Mouse (Mus musculus) liver, embryonic 12.5 days (tissue): ENCODE results near the gene Gm20683. TPM values are rescaled to one million over a fixed set of nuclear protein-coding genes. Genes with fewer than 3 reads are reported as not detected.
A peak's percentile ranks its signal among the peaks of the same experiment; 100 is the strongest.

Source experiments
- ATAC-seq: fragments of 200-750 bp; cut with Nextera tagmentation; 2 replicates; pipeline ENCODE4 v1.8.0; 2017; ENCODE audit warnings: moderate number of reproducible peaks, mild to moderate bottlenecking, moderate library complexity
- H3K27ac ChIP-seq: fragments of 300-500 bp; sonication (generic); 2 replicates; pipeline ENCODE4 v1.5.1; 2016; ENCODE audit warnings: mild to moderate bottlenecking
- H3K27me3 ChIP-seq: fragments of 300-500 bp; sonication (generic); replicated peaks from 2 replicates; pipeline ENCODE4 v1.6.1; 2016; ENCODE audit warnings: mild to moderate bottlenecking, moderate library complexity
- H3K36me3 ChIP-seq: fragments of 300-500 bp; sonication (generic); 2 replicates; pipeline ENCODE4 v1.6.1; 2016; ENCODE audit warnings: mild to moderate bottlenecking, moderate library complexity
- H3K4me1 ChIP-seq: fragments of 300-500 bp; sonication (generic); 2 replicates; pipeline ENCODE4 v1.6.1; 2016
- H3K4me2 ChIP-seq: fragments of 300-500 bp; sonication (generic); 2 replicates; pipeline ENCODE4 v1.6.1; 2016; ENCODE audit warnings: mild to moderate bottlenecking, moderate library complexity
- H3K4me3 ChIP-seq: fragments of 300-500 bp; sonication (generic); 2 replicates; pipeline ENCODE4 v1.5.1; 2016; ENCODE audit warnings: mild to moderate bottlenecking, moderate library complexity
- H3K9ac ChIP-seq: fragments of 300-500 bp; sonication (generic); 2 replicates; pipeline ENCODE4 v1.6.1; 2016; ENCODE audit warnings: mild to moderate bottlenecking, moderate library complexity
- H3K9me3 ChIP-seq: fragments of 300-500 bp; sonication (generic); replicated peaks from 2 replicates; pipeline ENCODE4 v1.6.1; 2016; ENCODE audit warnings: mild to moderate bottlenecking, moderate library complexity
- WGBS: fragments of 180-500 bp; shearing (Covaris S2); methylation state at CpG from one replicate; pipeline ENCODE4 v1.1.7; 2016; ENCODE audit not compliant: insufficient replicate concordance; 5-methylcytosine and 5-hydroxymethylcytosine counted together
- polyA plus RNA-seq: library from polyadenylated mRNA; unstranded; fragments of >200 nt; fragmentation: Nextera tagmentation; extraction: Ambion mirVana; gene quantifications from 2 replicates; pipeline ENCODE4 v1.2.1, GENCODE M21; 2016

The Gm20683 gene
- polyA plus RNA-seq, 1 experiment from 2014 or later: 0.64 TPM

GRCm38 (mm10) chr17:25830806-25831431 is 10.6 kb downstream of the Gm20683 start:
- H3K36me3 ChIP-seq: peaks cover 67% of the 10 kb centered on the region
- 81% methylated on average over 14 of the region's 14 CpGs for WGBS

GRCm38 (mm10) chr17:25830200-25830753 is 11.3 kb downstream of the Gm20683 start:
- no peak overlapping the region; the same call in 1 of the 2 replicates for H3K27ac ChIP-seq
- no peak for ATAC-seq
- peak overlapping the region; percentile 92 for H3K9ac ChIP-seq
- peaks cover 77% of the 10 kb centered on the region for H3K4me1 ChIP-seq
- WGBS: 75% methylated on average over 4 of the region's 4 CpGs
- H3K27me3 ChIP-seq: no peaks in the 10 kb centered on the region
- H3K4me3 ChIP-seq: peak overlapping the region; percentile 70
- peaks cover 67% of the 10 kb centered on the region for H3K36me3 ChIP-seq
- peak overlapping the region; percentile 89 for H3K4me2 ChIP-seq
- H3K9me3 ChIP-seq: no peaks in the 10 kb centered on the region

More at GRCm38 (mm10) chr17:25830806-25831431, 10.6 kb downstream of the Gm20683 start:
- Histone ChIP-seq H3K27me3 (no peaks in the 10 kb centered on the region), H3K9me3 (no peaks in the 10 kb centered on the region), H3K9ac (peak overlapping the region; percentile 92), H3K4me3 (peak overlapping the region; percentile 84), H3K4me1 (peaks cover 77% of the 10 kb centered on the region), H3K27ac (peak overlapping the region; percentile 91; the same call in 1 of the 2 replicates), H3K4me2 (peak overlapping the region; percentile 89)
- no peak for ATAC-seq

GRCm38 (mm10) chr17:25829558-25830017 is 12.0 kb downstream of the Gm20683 start:
- WGBS: 32% methylated on average over 8 of the region's 8 CpGs
- peaks cover 61% of the 10 kb centered on the region for H3K36me3 ChIP-seq
- H3K27ac ChIP-seq: peak overlapping the region; percentile 83
- H3K27me3 ChIP-seq: no peaks in the 10 kb centered on the region
- peak overlapping the region; percentile 89 for H3K4me2 ChIP-seq
- H3K4me3 ChIP-seq: peak overlapping the region; percentile 70
- peak overlapping the region; percentile 79 for H3K9ac ChIP-seq
- H3K4me1 ChIP-seq: peaks cover 77% of the 10 kb centered on the region
- no peak for ATAC-seq
- H3K9me3 ChIP-seq: no peaks in the 10 kb centered on the region

- Histone ChIP-seq H3K9ac (peak within 1 kb of the TSS; percentile 79), H3K27me3 (no peaks in the 10 kb centered on the region), H3K36me3 (peaks cover 57% of the 10 kb centered on the region), H3K4me3 (peak within 1 kb of the TSS; percentile 70), H3K27ac (peak within 1 kb of the TSS; percentile 83), H3K9me3 (no peaks in the 10 kb centered on the region), H3K4me2 (peak within 1 kb of the TSS; percentile 89), H3K4me1 (peaks cover 77% of the 10 kb centered on the region)
- ATAC-seq: peak; percentile 31
- 2% methylated on average over 32 of the region's 32 CpGs for WGBS
Observed at GRCm38 (mm10) chr17:25828712-25829557, 12.6 kb downstream of the Gm20683 start, which contains the start of gene Jmjd8. Jmjd8 (plus strand) TSS chr17:25828867.

GRCm38 (mm10) chr17:25828223-25828594 is 13.4 kb downstream of the Gm20683 start:
- Histone ChIP-seq H3K4me3 (peak overlapping the region; percentile 70), H3K9ac (peak overlapping the region; percentile 79), H3K4me2 (peak overlapping the region; percentile 89), H3K27me3 (no peaks in the 10 kb centered on the region), H3K4me1 (peaks cover 73% of the 10 kb centered on the region), H3K27ac (peak overlapping the region; percentile 83), H3K36me3 (peaks cover 57% of the 10 kb centered on the region), H3K9me3 (no peaks in the 10 kb centered on the region)
- ATAC-seq: no peak
- 71% methylated on average over 8 of the region's 8 CpGs for WGBS

GRCm38 (mm10) chr17:25827546-25828222 is 13.9 kb downstream of the Gm20683 start:
- Histone ChIP-seq H3K4me1 (peaks cover 76% of the 10 kb centered on the region), H3K36me3 (peaks cover 57% of the 10 kb centered on the region), H3K4me3 (no peak overlapping the region), H3K4me2 (peak overlapping the region; percentile 89), H3K27ac (peak overlapping the region; percentile 83), H3K9me3 (no peaks in the 10 kb centered on the region), H3K9ac (no peak overlapping the region), H3K27me3 (peaks cover under 1% of the 10 kb centered on the region; the same call in 1 of the 2 replicates)
- ATAC-seq: no peak
- 84% methylated on average over 22 of the region's 22 CpGs for WGBS

GRCm38 (mm10) chr17:25827011-25827410 is 14.6 kb downstream of the Gm20683 start:
- Histone ChIP-seq H3K4me1 (peaks cover 74% of the 10 kb centered on the region), H3K9me3 (no peaks in the 10 kb centered on the region), H3K9ac (no peak overlapping the region), H3K36me3 (peaks cover 57% of the 10 kb centered on the region), H3K4me2 (no peak overlapping the region), H3K27me3 (peaks cover 7% of the 10 kb centered on the region; the same call in 1 of the 2 replicates), H3K27ac (no peak overlapping the region), H3K4me3 (no peak overlapping the region)
- WGBS: 90% methylated on average over 13 of the region's 13 CpGs
- no peak for ATAC-seq

- no peaks in the 10 kb centered on the region for H3K9me3 ChIP-seq
- no peak overlapping the region for H3K9ac ChIP-seq
- 91% methylated on average over 27 of the region's 27 CpGs for WGBS
- H3K4me1 ChIP-seq: peaks cover 65% of the 10 kb centered on the region
- no peak overlapping the region for H3K27ac ChIP-seq
- peaks cover 17% of the 10 kb centered on the region for H3K27me3 ChIP-seq
- no peak overlapping the region for H3K4me3 ChIP-seq
- ATAC-seq: no peak
- H3K36me3 ChIP-seq: peaks cover 49% of the 10 kb centered on the region
- H3K4me2 ChIP-seq: no peak overlapping the region
Observed at GRCm38 (mm10) chr17:25825984-25826570, 15.5 kb downstream of the Gm20683 start.

- 83% methylated on average over 6 of the region's 6 CpGs for WGBS
- no peak overlapping the region for H3K27ac ChIP-seq
- ATAC-seq: no peak
- H3K4me1 ChIP-seq: peaks cover 57% of the 10 kb centered on the region
- H3K4me3 ChIP-seq: peak overlapping the region; percentile 73
- peaks cover 41% of the 10 kb centered on the region for H3K36me3 ChIP-seq
- no peaks in the 10 kb centered on the region for H3K9me3 ChIP-seq
- peak overlapping the region; percentile 87 for H3K4me2 ChIP-seq
- peak overlapping the region; percentile 76 for H3K9ac ChIP-seq
- peaks cover 23% of the 10 kb centered on the region for H3K27me3 ChIP-seq
Observed at GRCm38 (mm10) chr17:25825311-25825710, 16.3 kb downstream of the Gm20683 start.

- ATAC-seq: no peak; the same call in 1 of the 2 replicates
- Histone ChIP-seq H3K27me3 (peaks cover 31% of the 10 kb centered on the region), H3K4me2 (peak overlapping the region; percentile 87), H3K4me1 (peaks cover 52% of the 10 kb centered on the region), H3K27ac (peak overlapping the region; percentile 80), H3K4me3 (peak overlapping the region; percentile 73), H3K36me3 (peaks cover 34% of the 10 kb centered on the region), H3K9ac (peak overlapping the region; percentile 76), H3K9me3 (no peaks in the 10 kb centered on the region)
- WGBS: 54% methylated on average over 16 of the region's 17 CpGs
Observed at GRCm38 (mm10) chr17:25824362-25825142, 17.0 kb downstream of the Gm20683 start.
